Mouse (Mus musculus): Measurements from ENCODE around the gene Prss57. TPM values are rescaled to one million over a fixed set of nuclear protein-coding genes. Genes with fewer than 3 reads are reported as not detected.

The Prss57 gene
- total and polyA plus RNA-seq, 3 experiments = 0.50 to 0.70 TPM; not detected in 1

GRCm38 (mm10) chr10:79766001-79766507 lies 24.7 kb downstream of the Prss57 start:
- H3K9ac ChIP-seq (ENCODE audit: control insufficient read depth, low read depth, low read length, poor library complexity, severe bottlenecking) = peak overlapping the region; percentile 100
- peak overlapping the region; percentile 80 to 99 for H3K4me3 ChIP-seq (ENCODE audit: control insufficient read depth in 1 of 2, insufficient read depth in 1 of 2, low read depth in 2 of 2, low read length in 2 of 2)
- TF ChIP-seq BHLHE40 (IDR thresholded peaks at IDR 0.05; ENCODE audit: borderline replicate concordance, low read depth, low read length) = no peak
- H3K9me3 ChIP-seq (replicated peaks; ENCODE audit: insufficient read depth, low read length) = no peaks in the 10 kb centered on the region
- H3K4me1 ChIP-seq (ENCODE audit: control insufficient read depth in 1 of 2, insufficient read depth in 2 of 2, low read length in 2 of 2) = peaks cover 0 to 19% of the 10 kb centered on the region in 2 experiments; a peak in 3 of 4 replicates
- H3K36me3 ChIP-seq (ENCODE audit: control insufficient read depth in 1 of 2, insufficient read depth in 2 of 2, low read length in 2 of 2) = peaks cover 0 to 13% of the 10 kb centered on the region in 2 experiments; a peak in 2 of 4 replicates
- no peaks in the 10 kb centered on the region for H3K27me3 ChIP-seq (ENCODE audit: control insufficient read depth in 1 of 2, insufficient read depth in 2 of 2, low read length in 2 of 2)
- no peak overlapping the region; the same call in 1 of the 2 replicates for H3K27ac ChIP-seq (ENCODE audit: control insufficient read depth, low read depth, low read length)
- H3K79me2 ChIP-seq (ENCODE audit: control insufficient read depth, insufficient read depth, low read length, poor library complexity) = peaks cover 43% of the 10 kb centered on the region
- peak; percentile 30 for DNase-seq (ENCODE audit: low read depth, low spot score)

GRCm38 (mm10) chr10:79765228-79765745 lies 25.5 kb downstream of the Prss57 start:
- TF ChIP-seq ETS1 (IDR thresholded peaks at IDR 0.05; ENCODE audit: low read depth, low read length) (no peak), ZC3H11A (IDR thresholded peaks at IDR 0.05; ENCODE audit: low read depth, low read length) (no peak), CTCF (IDR thresholded peaks at IDR 0.05 in 2 of 3, conservative IDR thresholded peaks at IDR 0.05 in 1 of 3; ENCODE audit: control insufficient read depth in 1 of 3, insufficient read depth in 1 of 3, low read depth in 2 of 3, low read length in 3 of 3, poor library complexity in 1 of 3, severe bottlenecking in 1 of 3) (no peak), MEF2A (IDR thresholded peaks at IDR 0.05; ENCODE audit: extremely low read depth, insufficient replicate concordance, low read depth, low read length, poor library complexity, severe bottlenecking) (no peak), EP300 (IDR thresholded peaks at IDR 0.05; ENCODE audit: low read depth in 1 of 2, low read length in 2 of 2) (no peak), ZNF384 (IDR thresholded peaks at IDR 0.05; ENCODE audit: low read depth, low read length) (no peak), MYB (IDR thresholded peaks at IDR 0.05; ENCODE audit: low read depth, low read length) (no peak), SMC3 (IDR thresholded peaks at IDR 0.05; ENCODE audit: low read depth, low read length) (no peak), USF2 (IDR thresholded peaks at IDR 0.05; ENCODE audit: borderline replicate concordance in 1 of 2, insufficient read depth in 1 of 2, low read depth in 1 of 2, low read length in 2 of 2) (no peak), RCOR1 (IDR thresholded peaks at IDR 0.05; ENCODE audit: low read depth, low read length) (no peak), SIN3A (IDR thresholded peaks at IDR 0.05; ENCODE audit: low read length) (no peak), GATA1 (IDR thresholded peaks at IDR 0.05; ENCODE audit: low read depth, low read length) (no peak), HCFC1 (IDR thresholded peaks at IDR 0.05; ENCODE audit: low read depth, low read length) (no peak), NRF1 (IDR thresholded peaks at IDR 0.05; ENCODE audit: insufficient read depth, low read depth, low read length, poor library complexity, severe bottlenecking) (no peak)
- Histone ChIP-seq H3K36me3 (ENCODE audit: control insufficient read depth in 1 of 2, insufficient read depth in 2 of 2, low read length in 2 of 2) (peaks cover 0 to 13% of the 10 kb centered on the region in 2 experiments; a peak in 2 of 4 replicates), H3K27me3 (ENCODE audit: control insufficient read depth in 1 of 2, insufficient read depth in 2 of 2, low read length in 2 of 2) (no peaks in the 10 kb centered on the region), H3K27ac (ENCODE audit: control insufficient read depth, low read depth, low read length) (no peak overlapping the region), H3K4me1 (ENCODE audit: control insufficient read depth in 1 of 2, insufficient read depth in 2 of 2, low read length in 2 of 2) (peaks cover 0 to 19% of the 10 kb centered on the region in 2 experiments; a peak in 3 of 4 replicates), H3K79me2 (ENCODE audit: control insufficient read depth, insufficient read depth, low read length, poor library complexity) (peaks cover 43% of the 10 kb centered on the region), H3K9me3 (replicated peaks; ENCODE audit: insufficient read depth, low read length) (no peaks in the 10 kb centered on the region), H3K9ac (ENCODE audit: control insufficient read depth, low read depth, low read length, poor library complexity, severe bottlenecking) (peak overlapping the region; percentile 100), H3K4me3 (ENCODE audit: control insufficient read depth in 1 of 2, insufficient read depth in 1 of 2, low read depth in 2 of 2, low read length in 2 of 2) (peak overlapping the region; percentile 80 to 99; a peak in 3 of 4 replicates)
- DNase-seq (ENCODE audit: low read depth, low spot score) = no peak

Measured in MEL (cell line).